Mouse (Mus musculus) kidney, adult 9 months (tissue): ENCODE data around the gene Hoxc10.

Source experiments
- DNase-seq: peaks from one replicate; pipeline ENCODE4 v3.0.0; 2022

The Hoxc10 gene

GRCm38 (mm10) chr15:103014166-103015008, 47.8 kb downstream of the Hoxc10 start:
- DNase-seq: peak; percentile 50

- DNase-seq: no peak
Measured at GRCm38 (mm10) chr15:103015009-103015399, 48.4 kb downstream of the Hoxc10 start.

- DNase-seq: no peak
Measured at GRCm38 (mm10) chr15:103015406-103016166, 49.0 kb downstream of the Hoxc10 start.

- DNase-seq: no peak
Measured at GRCm38 (mm10) chr15:103018636-103019035, 52.0 kb downstream of the Hoxc10 start, which contains the start of gene Hoxc4. Gene Hoxc4, plus strand, starts transcription at chr15:103018934.

- DNase-seq: no peak
Measured at GRCm38 (mm10) chr15:103020899-103021418, 54.4 kb downstream of the Hoxc10 start.
